Comparison of ENCODE assay signal across 9 mouse cellular contexts in genomic region chr5:137766270-137766669, GRCm38 (mm10). TPM values are rescaled to one million over a fixed set of nuclear protein-coding genes. Genes with fewer than 3 reads are reported as not detected.
A peak's percentile ranks its signal among the peaks of the same experiment; 100 is the strongest.
DNase-seq lines count a peak whose midpoint lies in the region; ATAC-seq and TF ChIP-seq lines count a peak whose summit lies in the region.
"Had no signal": no experiment of that assay in that cellular context is flagged by ENCODE, and none has a peak within 500 bp of the region (broad histone marks: within the 10 kb centered on the region; RNA-seq: fewer than 3 reads in every experiment).

No protein-coding gene starts in this region.

- H3K9ac ChIP-seq in kidney, postnatal 0 days (ENCODE audit: low read depth, low read length) = no peak overlapping the region
- H3K9ac ChIP-seq in kidney, embryonic 15.5 days = no peak overlapping the region
- H3K9ac ChIP-seq in ES-Bruce4 (ENCODE audit: low read depth, poor library complexity, severe bottlenecking) = no peak overlapping the region
- H3K9ac ChIP-seq in embryonic facial prominence, embryonic 11.5 days (replicated peaks; ENCODE audit: low read length) = no peak overlapping the region

- no peak for DNase-seq in kidney, postnatal 0 days (ENCODE audit: low spot score)
- peak; percentile 61 to 65 for DNase-seq in B cell, adult 2 months
- peak; percentile 60 for DNase-seq in embryonic facial prominence, embryonic 11.5 days (ENCODE audit: low spot score)
- DNase-seq in ovary, postnatal 10 days (ENCODE audit: low spot score) = no peak
- DNase-seq in right cerebral cortex, postnatal 4 days = no peak
- DNase-seq: gastrocnemius, postnatal 25 days had no signal

- 72% methylated on average over 3 of the region's 3 CpGs for WGBS in kidney, postnatal 0 days
- WGBS in kidney, embryonic 15.5 days = 64% methylated on average over 3 of the region's 3 CpGs
- WGBS in embryonic facial prominence, embryonic 11.5 days = 56% methylated on average over 3 of the region's 3 CpGs

- no peaks in the 10 kb centered on the region for H3K36me3 ChIP-seq in kidney, postnatal 0 days (ENCODE audit: insufficient read depth, low read length)
- no peaks in the 10 kb centered on the region for H3K36me3 ChIP-seq in kidney, embryonic 15.5 days
- H3K36me3 ChIP-seq in ES-Bruce4 (ENCODE audit: control insufficient read depth, insufficient read depth, low read length, poor library complexity, severe bottlenecking) = no peaks in the 10 kb centered on the region
- H3K36me3 ChIP-seq in embryonic facial prominence, embryonic 11.5 days (replicated peaks; ENCODE audit: control insufficient read depth, insufficient read depth, low read depth, low read length) = no peaks in the 10 kb centered on the region
- H3K36me3 ChIP-seq: hindbrain, embryonic 10.5 days had no signal

- no peak overlapping the region for H3K4me2 ChIP-seq in kidney, postnatal 0 days (ENCODE audit: low read length)
- H3K4me2 ChIP-seq in kidney, embryonic 15.5 days = no peak overlapping the region
- no peak overlapping the region for H3K4me2 ChIP-seq in embryonic facial prominence, embryonic 11.5 days (ENCODE audit: low read depth, low read length)

- ATAC-seq in kidney, postnatal 0 days (replicated peaks; ENCODE audit: low FRiP score, low read depth) = no peak
- no peak for ATAC-seq in kidney, embryonic 15.5 days (replicated peaks; ENCODE audit: low FRiP score)
- no peak for ATAC-seq in embryonic facial prominence, embryonic 11.5 days (replicated peaks; ENCODE audit: insufficient number of reproducible peaks, low FRiP score, low TSS enrichment, low read depth)

- TF ChIP-seq CTCF in kidney, postnatal 0 days (IDR thresholded peaks at IDR 0.05; ENCODE audit: low read depth) = peak; percentile 63
- peak; percentile 36 for TF ChIP-seq CTCF in ES-Bruce4 (IDR thresholded peaks at IDR 0.05; ENCODE audit: low read depth, low read length)

- no peak overlapping the region for H3K27ac ChIP-seq in kidney, postnatal 0 days
- H3K27ac ChIP-seq in kidney, embryonic 15.5 days = no peak overlapping the region
- no peak overlapping the region for H3K27ac ChIP-seq in ES-Bruce4 (ENCODE audit: insufficient read depth, low read length)
- no peak overlapping the region for H3K27ac ChIP-seq in embryonic facial prominence, embryonic 11.5 days (replicated peaks; ENCODE audit: low read depth, low read length)
- H3K27ac ChIP-seq: hindbrain, embryonic 10.5 days had no signal

- no peaks in the 10 kb centered on the region for H3K9me3 ChIP-seq in kidney, postnatal 0 days (replicated peaks; ENCODE audit: low read length)
- no peaks in the 10 kb centered on the region for H3K9me3 ChIP-seq in kidney, embryonic 15.5 days (replicated peaks)
- no peaks in the 10 kb centered on the region for H3K9me3 ChIP-seq in ES-Bruce4 (replicated peaks; ENCODE audit: control insufficient read depth, insufficient read depth, low read length, poor library complexity, severe bottlenecking)
- no peaks in the 10 kb centered on the region for H3K9me3 ChIP-seq in embryonic facial prominence, embryonic 11.5 days (replicated peaks; ENCODE audit: control insufficient read depth, low read length)

- no peak overlapping the region for H3K4me3 ChIP-seq in kidney, postnatal 0 days (replicated peaks; ENCODE audit: low read depth, low read length)
- H3K4me3 ChIP-seq in kidney, embryonic 15.5 days (replicated peaks) = no peak overlapping the region
- no peak overlapping the region for H3K4me3 ChIP-seq in ES-Bruce4 (ENCODE audit: low read depth, low read length)
- H3K4me3 ChIP-seq in embryonic facial prominence, embryonic 11.5 days (ENCODE audit: low read depth, low read length) = no peak overlapping the region
- H3K4me3 ChIP-seq: hindbrain, embryonic 10.5 days had no signal

- H3K4me1 ChIP-seq in kidney, postnatal 0 days (replicated peaks; ENCODE audit: insufficient read depth, low read length) = no peaks in the 10 kb centered on the region
- no peaks in the 10 kb centered on the region for H3K4me1 ChIP-seq in kidney, embryonic 15.5 days
- H3K4me1 ChIP-seq in ES-Bruce4 (ENCODE audit: control insufficient read depth, insufficient read depth, low read length) = peaks cover 2% of the 10 kb centered on the region
- H3K4me1 ChIP-seq in embryonic facial prominence, embryonic 11.5 days (ENCODE audit: control insufficient read depth, insufficient read depth, low read length) = no peaks in the 10 kb centered on the region

- TF ChIP-seq POLR2A in ES-Bruce4 (IDR thresholded peaks at IDR 0.05; ENCODE audit: insufficient read depth, low read length) = no peak

- H3K27me3 ChIP-seq in kidney, postnatal 0 days (ENCODE audit: insufficient read depth, low read length) = no peaks in the 10 kb centered on the region
- H3K27me3 ChIP-seq in kidney, embryonic 15.5 days = no peaks in the 10 kb centered on the region
- no peaks in the 10 kb centered on the region for H3K27me3 ChIP-seq in ES-Bruce4 (ENCODE audit: control insufficient read depth, insufficient read depth, low read length, poor library complexity, severe bottlenecking)
- no peaks in the 10 kb centered on the region for H3K27me3 ChIP-seq in embryonic facial prominence, embryonic 11.5 days (ENCODE audit: control insufficient read depth, insufficient read depth, low read length)

- no peak for TF ChIP-seq EP300 in ES-Bruce4 (IDR thresholded peaks at IDR 0.05; ENCODE audit: insufficient read depth, low read depth, low read length)

RNA-seq across cellular contexts. Expression of gene Ppp1r35, which starts 12.4 kb away (rescaled TPM):
- polyA plus RNA-seq in kidney, postnatal 0 days (2015; fragmentation: Nextera tagmentation; extraction: Ambion mirVana) = 28.8 and 32.4 TPM in 2 replicates
- 25.9 and 33.2 TPM in 2 replicates for polyA plus RNA-seq in kidney, embryonic 15.5 days (2015; fragmentation: Nextera tagmentation; extraction: Ambion mirVana)
- 30.3 and 35.4 TPM in 2 replicates for polyA plus RNA-seq in ES-Bruce4 (2011; ENCODE audit: insufficient read depth, insufficient read length, low read depth, missing spikeins)
- polyA plus RNA-seq in embryonic facial prominence, embryonic 11.5 days (2014; fragmentation: Nextera tagmentation; extraction: Ambion mirVana) = 57.6 and 65.1 TPM in 2 replicates

RNA-seq across cellular contexts. Expression of gene Tsc22d4, which starts 20.7 kb away (rescaled TPM):
- 107 and 110 TPM in 2 replicates for polyA plus RNA-seq in kidney, postnatal 0 days (2015; fragmentation: Nextera tagmentation; extraction: Ambion mirVana)
- 111 and 126 TPM in 2 replicates for polyA plus RNA-seq in kidney, embryonic 15.5 days (2015; fragmentation: Nextera tagmentation; extraction: Ambion mirVana)
- 47.7 and 53.3 TPM in 2 replicates for polyA plus RNA-seq in ES-Bruce4 (2011; ENCODE audit: insufficient read depth, insufficient read length, low read depth, missing spikeins)
- polyA plus RNA-seq in embryonic facial prominence, embryonic 11.5 days (2014; fragmentation: Nextera tagmentation; extraction: Ambion mirVana) = 76.1 and 78.8 TPM in 2 replicates

RNA-seq across cellular contexts. Expression of gene Mepce, which starts 21.2 kb away (rescaled TPM):
- polyA plus RNA-seq in kidney, postnatal 0 days (2015; fragmentation: Nextera tagmentation; extraction: Ambion mirVana) = 11.6 and 12.3 TPM in 2 replicates
- 9.2 and 10.4 TPM in 2 replicates for polyA plus RNA-seq in kidney, embryonic 15.5 days (2015; fragmentation: Nextera tagmentation; extraction: Ambion mirVana)
- 21.6 and 24.8 TPM in 2 replicates for polyA plus RNA-seq in ES-Bruce4 (2011; ENCODE audit: insufficient read depth, insufficient read length, low read depth, missing spikeins)
- 11.5 and 12.5 TPM in 2 replicates for polyA plus RNA-seq in embryonic facial prominence, embryonic 11.5 days (2014; fragmentation: Nextera tagmentation; extraction: Ambion mirVana)

RNA-seq across cellular contexts. Expression of gene Zcwpw1, which starts 21.3 kb away (rescaled TPM):
- polyA plus RNA-seq in kidney, postnatal 0 days (2015; fragmentation: Nextera tagmentation; extraction: Ambion mirVana) = 14.5 and 15.7 TPM in 2 replicates
- 26.6 and 31.8 TPM in 2 replicates for polyA plus RNA-seq in kidney, embryonic 15.5 days (2015; fragmentation: Nextera tagmentation; extraction: Ambion mirVana)
- 15.0 and 15.5 TPM in 2 replicates for polyA plus RNA-seq in ES-Bruce4 (2011; ENCODE audit: insufficient read depth, insufficient read length, low read depth, missing spikeins)
- polyA plus RNA-seq in embryonic facial prominence, embryonic 11.5 days (2014; fragmentation: Nextera tagmentation; extraction: Ambion mirVana) = 22.0 and 23.1 TPM in 2 replicates

RNA-seq across cellular contexts. Expression of gene Nyap1, which starts 24.9 kb away (rescaled TPM):
- polyA plus RNA-seq in kidney, postnatal 0 days (2015; fragmentation: Nextera tagmentation; extraction: Ambion mirVana) = 1.2 and 1.6 TPM in 2 replicates
- polyA plus RNA-seq in kidney, embryonic 15.5 days (2015; fragmentation: Nextera tagmentation; extraction: Ambion mirVana) = 1.8 and 2.1 TPM in 2 replicates
- polyA plus RNA-seq in ES-Bruce4 (2011; ENCODE audit: insufficient read depth, insufficient read length, low read depth, missing spikeins) = 12.4 and 13.0 TPM in 2 replicates
- polyA plus RNA-seq in embryonic facial prominence, embryonic 11.5 days (2014; fragmentation: Nextera tagmentation; extraction: Ambion mirVana) = 1.6 and 2.5 TPM in 2 replicates

Comparison
In these comparisons a context has a peak if more than half of its experiments do, and no peak if none do; other contexts are left out.
1. DNase-seq: peak in B cell, adult 2 months (2 of 2) and embryonic facial prominence, embryonic 11.5 days (single experiment); none in kidney, postnatal 0 days (single experiment), ovary, postnatal 10 days (single experiment) and right cerebral cortex, postnatal 4 days (single experiment).